In the genomic region with DNA sequence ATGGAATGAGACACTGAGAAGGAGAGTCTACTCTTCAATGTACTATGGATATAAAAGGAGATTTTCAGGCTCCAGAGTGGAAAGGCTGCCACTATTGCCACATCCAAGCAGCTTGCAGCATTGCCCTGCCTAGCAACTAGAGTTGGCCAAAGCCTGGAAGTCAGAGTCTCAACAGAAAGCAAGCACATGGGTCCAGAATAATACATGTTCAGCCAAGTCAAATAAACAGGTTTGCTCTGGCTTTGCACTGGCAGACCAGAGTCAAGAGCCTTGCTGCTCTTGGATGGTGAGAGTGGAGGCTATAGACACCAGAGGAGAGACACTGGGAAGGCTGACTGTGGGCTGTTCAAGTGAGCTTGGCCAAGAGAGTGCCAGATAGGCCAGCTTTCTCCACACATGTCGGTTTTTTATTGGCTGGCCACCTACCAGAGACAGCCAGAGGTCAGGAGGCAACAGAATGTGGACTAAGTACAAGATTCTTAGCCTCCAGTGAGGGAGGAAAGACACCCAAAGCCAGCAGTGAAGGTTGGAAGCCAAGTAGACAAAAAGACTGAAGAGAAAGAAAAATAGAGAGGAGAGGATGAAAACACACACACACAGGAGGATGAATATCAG, we compare ENCODE assay signal across 18 mouse cellular contexts. TPM values are rescaled to one million over a fixed set of nuclear protein-coding genes. Genes with fewer than 3 reads are reported as not detected.
DNase-seq lines count a peak whose midpoint lies in the region; ATAC-seq lines count a peak whose summit lies in the region.
"Had no signal": no experiment of that assay in that cellular context is flagged by ENCODE, and none has a peak within 500 bp of the region (broad histone marks: within the 10 kb centered on the region; RNA-seq: fewer than 3 reads in every experiment).

No protein-coding gene starts in this region.

- ATAC-seq in megakaryocyte progenitor cell, adult 5-6 weeks (replicated peaks; ENCODE audit: poor library complexity): no peak
- ATAC-seq: forebrain, postnatal 0 days; hindbrain, embryonic 16.5 days; liver, postnatal 0 days; midbrain, embryonic 15.5 days had no signal

- DNase-seq in adrenal gland, adult 2 months: peak; percentile 2
- DNase-seq in adrenal gland, adult 18-20 months (ENCODE audit: low spot score in 2 of 2): no peak
- peak; percentile 1 to 10 for DNase-seq in heart, adult 9 months (ENCODE audit: low spot score in 2 of 2)
- DNase-seq in heart, postnatal 4 days: no peak
- peak; percentile 51 for DNase-seq in fat pad, adult 2 months (ENCODE audit: extremely low read depth, low read depth, low spot score)
- DNase-seq in lung, postnatal 10 days: peak; percentile 81
- no peak for DNase-seq in right cerebral cortex, postnatal 10 days (ENCODE audit: low spot score in 2 of 2)
- DNase-seq: cerebellum, adult 9-10 months; forebrain, postnatal 0 days; gastrocnemius, adult 2 months; kidney, adult 18-20 months; liver, postnatal 0 days; right cerebral cortex, postnatal 25 days had no signal

RNA-seq across cellular contexts. Expression of gene Cacna2d3, which starts 49.1 kb away (rescaled TPM):
- total RNA-seq in adrenal gland, adult 2 months (2021): 1 to 10 TPM; 2.7 TPM
- polyA plus RNA-seq in adrenal gland, adult 2 months (2012; rRNA removed): 0.67 and 0.74 TPM in 2 replicates
- 1 to 10 TPM; 3.1 to 3.7 TPM for total RNA-seq in adrenal gland, adult 18-20 months (2021)
- under 1 TPM; 0.23 to 0.31 TPM for total RNA-seq in heart, postnatal 4 days (2021)
- not detected in 2 replicates for total RNA-seq in megakaryocyte progenitor cell, adult 5-6 weeks (2015)
- total RNA-seq in megakaryocyte progenitor cell, adult 5-6 weeks (2017): not detected in 2 replicates
- total RNA-seq: megakaryocyte-erythroid progenitor cell, adult 5-6 weeks; neutrophil, adult 5-6 weeks had no signal
- polyA plus RNA-seq: liver, postnatal 0 days had no signal

Comparison
In these comparisons a context has a peak if more than half of its experiments do, and no peak if none do; other contexts are left out.
1. DNase-seq: peak in adrenal gland, adult 2 months (single experiment), heart, adult 9 months (2 of 2), fat pad, adult 2 months (single experiment) and lung, postnatal 10 days (single experiment); none in adrenal gland, adult 18-20 months (0 of 2), heart, postnatal 4 days (single experiment) and right cerebral cortex, postnatal 10 days (0 of 2).